ENCODE assay signal across 11 mouse cellular contexts in the genomic region with DNA sequence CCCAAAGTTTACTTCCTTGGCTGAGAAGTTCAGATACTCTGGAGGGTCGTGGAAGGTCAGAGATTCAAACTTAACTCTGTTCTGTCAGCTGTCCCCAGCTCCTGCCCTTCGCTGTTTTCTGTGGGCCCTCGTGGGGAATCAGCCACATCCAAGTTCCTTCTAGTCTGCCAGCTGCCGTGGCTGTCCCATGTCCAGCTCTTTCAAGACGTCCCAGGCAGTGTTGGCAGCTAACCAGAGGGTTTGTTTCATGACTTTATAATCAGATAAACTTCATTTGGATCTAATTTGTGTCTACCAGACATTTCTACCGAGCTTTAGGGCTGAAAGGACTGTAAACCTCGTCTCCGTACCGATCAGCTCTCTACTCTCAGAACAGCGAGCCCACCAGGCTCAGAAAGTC.
A peak's percentile ranks its signal among the peaks of the same experiment; 100 is the strongest.
DNase-seq lines count a peak whose midpoint lies in the region; ATAC-seq lines count a peak whose summit lies in the region.
"Had no signal": no experiment of that assay in that cellular context is flagged by ENCODE, and none has a peak within 500 bp of the region (broad histone marks: within the 10 kb centered on the region; RNA-seq: fewer than 3 reads in every experiment).

No protein-coding gene starts in this region.

- intact Hi-C loops in left cerebral cortex, postnatal 4 days (cut with DNase I): loop anchor here (10.0 kb wide), 1 partner anchor 93 kb away; a partner anchor contains a TSS
- intact Hi-C loops in left cerebral cortex, postnatal 25 days (cut with DNase I): no loop called here

- H3K9ac ChIP-seq in forebrain, embryonic 14.5 days (ENCODE audit: low read length): no peak overlapping the region
- H3K9ac ChIP-seq in forebrain, embryonic 16.5 days (replicated peaks; ENCODE audit: low read depth, low read length): no peak overlapping the region
- no peak overlapping the region for H3K9ac ChIP-seq in stomach, embryonic 15.5 days
- H3K9ac ChIP-seq: liver, embryonic 13.5 days had no signal

- no peak for ATAC-seq in forebrain, embryonic 14.5 days
- no peak for ATAC-seq in forebrain, embryonic 16.5 days
- ATAC-seq in stomach, embryonic 15.5 days (ENCODE audit: insufficient read depth, low FRiP score, low read depth): no peak

- H3K4me3 ChIP-seq in forebrain, embryonic 14.5 days (ENCODE audit: low read depth, low read length): no peak overlapping the region
- no peak overlapping the region for H3K4me3 ChIP-seq in forebrain, embryonic 16.5 days (replicated peaks; ENCODE audit: low read length)
- H3K4me3 ChIP-seq in stomach, embryonic 15.5 days (replicated peaks): no peak overlapping the region
- H3K4me3 ChIP-seq: liver, embryonic 13.5 days had no signal

- DNase-seq in forebrain, embryonic 14.5 days (ENCODE audit: low spot score): peak; percentile 42
- DNase-seq in left cerebral cortex, postnatal 4 days: peak; percentile 48
- no peak for DNase-seq in left cerebral cortex, postnatal 25 days (ENCODE audit: low spot score in 2 of 2)
- peak; percentile 56 for DNase-seq in kidney, postnatal 14 days
- no peak for DNase-seq in embryo, embryonic 10.5 days (ENCODE audit: low spot score)
- no peak for DNase-seq in layer of hippocampus, postnatal 36 days
- DNase-seq: cerebellum, adult 11 months; liver, embryonic 13.5 days had no signal

- 60% methylated on average over 10 of the region's 10 CpGs for WGBS in forebrain, embryonic 14.5 days
- WGBS in forebrain, embryonic 16.5 days: 34% methylated on average over 10 of the region's 10 CpGs
- 44% methylated on average over 10 of the region's 10 CpGs for WGBS in stomach, embryonic 15.5 days

- no peaks in the 10 kb centered on the region for H3K27me3 ChIP-seq in forebrain, embryonic 14.5 days (replicated peaks; ENCODE audit: control insufficient read depth, insufficient read depth, low read length)
- H3K27me3 ChIP-seq in forebrain, embryonic 16.5 days (replicated peaks; ENCODE audit: control insufficient read depth, insufficient read depth, low read length): no peaks in the 10 kb centered on the region
- no peaks in the 10 kb centered on the region for H3K27me3 ChIP-seq in stomach, embryonic 15.5 days (replicated peaks)
- H3K27me3 ChIP-seq: liver, embryonic 13.5 days had no signal

- H3K27ac ChIP-seq in forebrain, embryonic 14.5 days (ENCODE audit: low read depth, low read length): no peak overlapping the region
- no peak overlapping the region for H3K27ac ChIP-seq in forebrain, embryonic 16.5 days (ENCODE audit: low read length)
- H3K27ac ChIP-seq in stomach, embryonic 15.5 days: peak overlapping the region; percentile 19
- H3K27ac ChIP-seq: liver, embryonic 13.5 days had no signal

- no peaks in the 10 kb centered on the region for H3K36me3 ChIP-seq in forebrain, embryonic 14.5 days (ENCODE audit: control insufficient read depth, insufficient read depth, low read length)
- H3K36me3 ChIP-seq in forebrain, embryonic 16.5 days (ENCODE audit: control insufficient read depth, insufficient read depth): no peaks in the 10 kb centered on the region
- no peaks in the 10 kb centered on the region for H3K36me3 ChIP-seq in stomach, embryonic 15.5 days
- H3K36me3 ChIP-seq: liver, embryonic 13.5 days had no signal

- H3K9me3 ChIP-seq in forebrain, embryonic 14.5 days (replicated peaks; ENCODE audit: control insufficient read depth, low read length): no peaks in the 10 kb centered on the region
- H3K9me3 ChIP-seq in forebrain, embryonic 16.5 days (ENCODE audit: control insufficient read depth, low read length): no peaks in the 10 kb centered on the region
- no peaks in the 10 kb centered on the region for H3K9me3 ChIP-seq in stomach, embryonic 15.5 days
- H3K9me3 ChIP-seq: liver, embryonic 13.5 days had no signal

- H3K4me1 ChIP-seq in forebrain, embryonic 14.5 days (ENCODE audit: control insufficient read depth, insufficient read depth, low read length): peaks cover 11% of the 10 kb centered on the region
- peaks cover 29% of the 10 kb centered on the region for H3K4me1 ChIP-seq in forebrain, embryonic 16.5 days (replicated peaks; ENCODE audit: control insufficient read depth, insufficient read depth, low read length)
- H3K4me1 ChIP-seq in stomach, embryonic 15.5 days: peaks cover 36% of the 10 kb centered on the region

- no peak overlapping the region for H3K4me2 ChIP-seq in forebrain, embryonic 14.5 days (ENCODE audit: low read length)
- no peak overlapping the region for H3K4me2 ChIP-seq in forebrain, embryonic 16.5 days (ENCODE audit: low read length)
- no peak overlapping the region for H3K4me2 ChIP-seq in stomach, embryonic 15.5 days
- H3K4me2 ChIP-seq: heart, embryonic 11.5 days; liver, embryonic 13.5 days had no signal

Comparison
In these comparisons a context has a peak if more than half of its experiments do, and no peak if none do; other contexts are left out.
1. DNase-seq: peak in forebrain, embryonic 14.5 days (single experiment), left cerebral cortex, postnatal 4 days (single experiment) and kidney, postnatal 14 days (single experiment); none in left cerebral cortex, postnatal 25 days (0 of 2), embryo, embryonic 10.5 days (single experiment) and layer of hippocampus, postnatal 36 days (0 of 2).